ENCODE assay signal across 9 mouse cellular contexts in genomic region chr10:84759511-84760117, GRCm38 (mm10). TPM values are rescaled to one million over a fixed set of nuclear protein-coding genes. Genes with fewer than 3 reads are reported as not detected.
DNase-seq lines count a peak whose midpoint lies in the region; ATAC-seq and TF ChIP-seq lines count a peak whose summit lies in the region.
"Had no signal": no experiment of that assay in that cellular context is flagged by ENCODE, and none has a peak within 500 bp of the region (broad histone marks: within the 10 kb centered on the region; RNA-seq: fewer than 3 reads in every experiment).

No protein-coding gene starts in this region.

- 0 out of 2 replicates have a peak, but pooled peaks have one; percentile 1 for ATAC-seq in kidney, embryonic 15.5 days (replicated peaks; ENCODE audit: low FRiP score)
- no peak for ATAC-seq in embryonic facial prominence, embryonic 13.5 days (ENCODE audit: insufficient number of reproducible peaks, insufficient read depth, low FRiP score, low TSS enrichment, low read depth)
- ATAC-seq in hindbrain, postnatal 0 days: no peak; the same call in 1 of the 2 replicates
- no peak for ATAC-seq in neural tube, embryonic 12.5 days (ENCODE audit: low FRiP score, low read depth)

- peaks cover 100% of the 10 kb centered on the region for H3K27me3 ChIP-seq in kidney, embryonic 15.5 days
- peaks cover 95% of the 10 kb centered on the region for H3K27me3 ChIP-seq in embryonic facial prominence, embryonic 13.5 days
- peaks cover 19% of the 10 kb centered on the region; the same call in 1 of the 2 replicates for H3K27me3 ChIP-seq in hindbrain, postnatal 0 days (ENCODE audit: insufficient read depth, low read length)
- H3K27me3 ChIP-seq in neural tube, embryonic 12.5 days (replicated peaks): peaks cover 47% of the 10 kb centered on the region

- no peak overlapping the region for H3K27ac ChIP-seq in kidney, embryonic 15.5 days
- H3K27ac ChIP-seq in embryonic facial prominence, embryonic 13.5 days: no peak overlapping the region
- peak overlapping the region; percentile 84 for H3K27ac ChIP-seq in hindbrain, postnatal 0 days
- peak overlapping the region; percentile 50; the same call in 1 of the 2 replicates for H3K27ac ChIP-seq in neural tube, embryonic 12.5 days

- peaks cover 61% of the 10 kb centered on the region for H3K4me1 ChIP-seq in kidney, embryonic 15.5 days
- H3K4me1 ChIP-seq in embryonic facial prominence, embryonic 13.5 days: peaks cover 46% of the 10 kb centered on the region
- H3K4me1 ChIP-seq in hindbrain, postnatal 0 days (ENCODE audit: insufficient read depth, low read length): peaks cover 15% of the 10 kb centered on the region
- H3K4me1 ChIP-seq in neural tube, embryonic 12.5 days: peaks cover 64% of the 10 kb centered on the region

- peak overlapping the region; percentile 36 for H3K4me3 ChIP-seq in kidney, embryonic 15.5 days (replicated peaks)
- peak overlapping the region; percentile 39 for H3K4me3 ChIP-seq in embryonic facial prominence, embryonic 13.5 days
- peak overlapping the region; percentile 49 for H3K4me3 ChIP-seq in hindbrain, postnatal 0 days (ENCODE audit: low read length)
- peak overlapping the region; percentile 60 for H3K4me3 ChIP-seq in neural tube, embryonic 12.5 days

- 8% methylated on average over 16 of the region's 16 CpGs for WGBS in kidney, embryonic 15.5 days
- whole genome bisulfite sequencing in embryonic facial prominence, embryonic 13.5 days: 4% methylated on average over 16 of the region's 16 CpGs
- 8% methylated on average over 16 of the region's 16 CpGs for WGBS in hindbrain, postnatal 0 days
- WGBS in neural tube, embryonic 12.5 days: 2% methylated on average over 16 of the region's 16 CpGs

- H3K9ac ChIP-seq in kidney, embryonic 15.5 days: no peak overlapping the region
- H3K9ac ChIP-seq in embryonic facial prominence, embryonic 13.5 days: no peak overlapping the region; the same call in 1 of the 2 replicates
- peak overlapping the region; percentile 54 for H3K9ac ChIP-seq in hindbrain, postnatal 0 days (replicated peaks; ENCODE audit: low read length)
- H3K9ac ChIP-seq in neural tube, embryonic 12.5 days: peak overlapping the region; percentile 83

- H3K9me3 ChIP-seq in kidney, embryonic 15.5 days (replicated peaks): no peaks in the 10 kb centered on the region
- H3K9me3 ChIP-seq in embryonic facial prominence, embryonic 13.5 days: no peaks in the 10 kb centered on the region
- H3K9me3 ChIP-seq in hindbrain, postnatal 0 days (ENCODE audit: low read length): no peaks in the 10 kb centered on the region
- H3K9me3 ChIP-seq in neural tube, embryonic 12.5 days: no peaks in the 10 kb centered on the region

- H3K4me2 ChIP-seq in kidney, embryonic 15.5 days: peak overlapping the region; percentile 62
- H3K4me2 ChIP-seq in embryonic facial prominence, embryonic 13.5 days: peak overlapping the region; percentile 70
- H3K4me2 ChIP-seq in hindbrain, postnatal 0 days (ENCODE audit: low read depth, low read length): peak overlapping the region; percentile 77
- peak overlapping the region; percentile 71 for H3K4me2 ChIP-seq in neural tube, embryonic 12.5 days (replicated peaks)

- H3K36me3 ChIP-seq in kidney, embryonic 15.5 days: no peaks in the 10 kb centered on the region
- H3K36me3 ChIP-seq in embryonic facial prominence, embryonic 13.5 days: no peaks in the 10 kb centered on the region
- no peaks in the 10 kb centered on the region for H3K36me3 ChIP-seq in hindbrain, postnatal 0 days (ENCODE audit: insufficient read depth, low read length)
- H3K36me3 ChIP-seq in neural tube, embryonic 12.5 days: no peaks in the 10 kb centered on the region

- TF ChIP-seq CTCF in hindbrain, postnatal 0 days (IDR thresholded peaks at IDR 0.05; ENCODE audit: low read depth): no peak

- DNase-seq in kidney, postnatal 14 days: no peak
- DNase-seq in hindbrain, postnatal 0 days (ENCODE audit: low spot score): peak; percentile 12
- DNase-seq in urinary bladder, postnatal 25 days (ENCODE audit: low spot score): no peak
- DNase-seq in thymus, postnatal 0 days (ENCODE audit: low spot score): no peak
- DNase-seq in cerebellum, adult 8-10 months: no peak
- DNase-seq: kidney, adult 11 months had no signal

RNA-seq across cellular contexts. Expression of gene Rfx4, which starts 3.8 kb away (rescaled TPM):
- 0.14 and 0.17 TPM in 2 replicates for polyA plus RNA-seq in kidney, embryonic 15.5 days (2015; fragmentation: Nextera tagmentation; extraction: Ambion mirVana)
- 0.19 and 0.44 TPM in 2 replicates for polyA plus RNA-seq in embryonic facial prominence, embryonic 13.5 days (2015; fragmentation: Nextera tagmentation; extraction: Ambion mirVana)
- total RNA-seq in hindbrain, postnatal 0 days (2014; rRNA removed): 16.7 and 21.5 TPM in 2 replicates
- polyA plus RNA-seq in hindbrain, postnatal 0 days (2015; fragmentation: Nextera tagmentation; extraction: Ambion mirVana): 16.1 and 17.1 TPM in 2 replicates
- 40.6 and 46.0 TPM in 2 replicates for polyA plus RNA-seq in neural tube, embryonic 12.5 days (2016; fragmentation: Nextera tagmentation; extraction: Ambion mirVana)
- 0.08 TPM in 1 of 2 replicates, not detected in the other for polyA plus RNA-seq in thymus, postnatal 0 days (2015; fragmentation: Nextera tagmentation; extraction: Ambion mirVana)

Comparison
In these comparisons a context has a peak if more than half of its experiments do, and no peak if none do; other contexts are left out.
1. H3K27ac ChIP-seq: peak in hindbrain, postnatal 0 days (single experiment) and neural tube, embryonic 12.5 days (single experiment); none in kidney, embryonic 15.5 days (single experiment) and embryonic facial prominence, embryonic 13.5 days (single experiment).
2. H3K9ac ChIP-seq: peak in hindbrain, postnatal 0 days (single experiment) and neural tube, embryonic 12.5 days (single experiment); none in kidney, embryonic 15.5 days (single experiment) and embryonic facial prominence, embryonic 13.5 days (single experiment).
3. RNA of gene Rfx4, which starts 3.8 kb away (polyA plus RNA-seq): 40.6 to 46.0 TPM in neural tube, embryonic 12.5 days and 16.1 to 17.1 TPM in hindbrain, postnatal 0 days; 0.19 to 0.44 TPM in embryonic facial prominence, embryonic 13.5 days, 0.14 to 0.17 TPM in kidney, embryonic 15.5 days and 0.08 TPM in thymus, postnatal 0 days; every median in the first group is over 10 times any median in the second.
4. Peak in every context shown above with its lines, with median percentiles within 50 percentile points of each other: H3K4me2 ChIP-seq and H3K4me3 ChIP-seq.